Mouse (Mus musculus): Measurements from ENCODE around the gene Nos1ap.
A peak's percentile ranks its signal among the peaks of the same experiment; 100 is the strongest.

Gene Nos1ap

GRCm38 (mm10) chr1:170589219-170590040 lies at the start of gene Nos1ap:
TSS of gene Nos1ap (minus strand) at chr1:170589861.
- peak; percentile 5 for DNase-seq (ENCODE audit: low spot score)

- no peak for DNase-seq (ENCODE audit: low spot score)
These were observed 49.3 kb upstream of the Nos1ap start for GRCm38 (mm10) chr1:170638941-170639340.

GRCm38 (mm10) chr1:170632856-170633255 lies 43.2 kb upstream of the Nos1ap start:
- no peak for DNase-seq (ENCODE audit: low spot score)

- DNase-seq (ENCODE audit: low spot score) = peak; percentile 15
These were observed 42.7 kb upstream of the Nos1ap start for GRCm38 (mm10) chr1:170632385-170632784.

GRCm38 (mm10) chr1:170631571-170631970 lies 41.9 kb upstream of the Nos1ap start:
- DNase-seq (ENCODE audit: low spot score) = no peak

- DNase-seq (ENCODE audit: low spot score) = no peak
These were observed 40.8 kb upstream of the Nos1ap start for GRCm38 (mm10) chr1:170630489-170630888.

- no peak for DNase-seq (ENCODE audit: low spot score)
These were observed 33.8 kb upstream of the Nos1ap start for GRCm38 (mm10) chr1:170623432-170623831.

- DNase-seq (ENCODE audit: low spot score) = no peak
These were observed 33.3 kb upstream of the Nos1ap start for GRCm38 (mm10) chr1:170622934-170623333.

- DNase-seq (ENCODE audit: low spot score) = no peak
These were observed 30.2 kb upstream of the Nos1ap start for GRCm38 (mm10) chr1:170619686-170620374.

GRCm38 (mm10) chr1:170612968-170613872 lies 23.6 kb upstream of the Nos1ap start:
- no peak for DNase-seq (ENCODE audit: low spot score)

GRCm38 (mm10) chr1:170611631-170612030 lies 22.0 kb upstream of the Nos1ap start:
- no peak for DNase-seq (ENCODE audit: low spot score)

- no peak for DNase-seq (ENCODE audit: low spot score)
These were observed 21.0 kb upstream of the Nos1ap start for GRCm38 (mm10) chr1:170610695-170611094.

- no peak for DNase-seq (ENCODE audit: low spot score)
These were observed 20.6 kb upstream of the Nos1ap start for GRCm38 (mm10) chr1:170610289-170610688.

GRCm38 (mm10) chr1:170609872-170610271 lies 20.2 kb upstream of the Nos1ap start:
- DNase-seq (ENCODE audit: low spot score) = no peak

GRCm38 (mm10) chr1:170608461-170609071 lies 18.9 kb upstream of the Nos1ap start:
- no peak for DNase-seq (ENCODE audit: low spot score)

GRCm38 (mm10) chr1:170607231-170607917 lies 17.7 kb upstream of the Nos1ap start:
- no peak for DNase-seq (ENCODE audit: low spot score)

- no peak for DNase-seq (ENCODE audit: low spot score)
These were observed 15.8 kb upstream of the Nos1ap start for GRCm38 (mm10) chr1:170605228-170606001.

GRCm38 (mm10) chr1:170594575-170594974 lies 4.9 kb upstream of the Nos1ap start:
- no peak for DNase-seq (ENCODE audit: low spot score)

- no peak for DNase-seq (ENCODE audit: low spot score)
These were observed 870 bp upstream of the Nos1ap start for GRCm38 (mm10) chr1:170590531-170590930.

GRCm38 (mm10) chr1:170590041-170590360 lies 340 bp upstream of the Nos1ap start:
- no peak for DNase-seq (ENCODE audit: low spot score)

- DNase-seq (ENCODE audit: low spot score) = no peak
These were observed 812 bp downstream of the Nos1ap start for GRCm38 (mm10) chr1:170588879-170589218.
